Mouse (Mus musculus) forebrain, embryonic 15.5 days (tissue): ENCODE results near the gene Adam23. TPM values are rescaled to one million over a fixed set of nuclear protein-coding genes. Genes with fewer than 3 reads are reported as not detected.
A peak's percentile ranks its signal among the peaks of the same experiment; 100 is the strongest.

ENCODE experiments used
- ATAC-seq: fragments of 200-750 bp; cut with Nextera tagmentation; replicated peaks from 2 replicates; pipeline ENCODE4 v1.8.0; 2017; ENCODE audit warnings: mild to moderate bottlenecking, moderate TSS enrichment, moderate library complexity
- H3K27ac ChIP-seq: fragments of 300-500 bp; sonication (generic); replicated peaks from 2 replicates; pipeline ENCODE4 v1.5.1; 2015; ENCODE audit warnings: mild to moderate bottlenecking, inconsistent platforms
- H3K27me3 ChIP-seq: fragments of 300-500 bp; sonication (generic); 2 replicates; pipeline ENCODE4 v1.6.1; 2015; ENCODE audit warnings: inconsistent platforms
- H3K36me3 ChIP-seq: fragments of 300-500 bp; sonication (generic); 2 replicates; pipeline ENCODE4 v1.6.1; 2015; ENCODE audit warnings: mild to moderate bottlenecking, inconsistent platforms
- H3K4me1 ChIP-seq: fragments of 300-500 bp; sonication (generic); 2 replicates; pipeline ENCODE4 v1.6.1; 2015; ENCODE audit warnings: inconsistent platforms
- H3K4me2 ChIP-seq: fragments of 300-500 bp; sonication (generic); replicated peaks from 2 replicates; pipeline ENCODE4 v1.6.1; 2015; ENCODE audit warnings: mild to moderate bottlenecking, inconsistent platforms
- H3K4me3 ChIP-seq: fragments of 300-500 bp; sonication (generic); 2 replicates; pipeline ENCODE4 v1.5.1; 2015; ENCODE audit warnings: mild to moderate bottlenecking, inconsistent platforms
- H3K9ac ChIP-seq: fragments of 300-500 bp; sonication (generic); replicated peaks from 2 replicates; pipeline ENCODE4 v1.6.1; 2015; ENCODE audit warnings: mild to moderate bottlenecking, inconsistent platforms
- H3K9me3 ChIP-seq: fragments of 300-500 bp; sonication (generic); 2 replicates; pipeline ENCODE4 v1.6.1; 2016; ENCODE audit warnings: inconsistent platforms
- WGBS: fragments of 180-500 bp; shearing (Covaris S2); methylation state at CpG from one replicate; pipeline ENCODE4 v1.1.7; 2015; ENCODE audit warnings: mixed read lengths; 5-methylcytosine and 5-hydroxymethylcytosine counted together
- polyA plus RNA-seq: library from polyadenylated mRNA; unstranded; fragments of >200 nt; fragmentation: Nextera tagmentation; extraction: Ambion mirVana; gene quantifications from 2 replicates; pipeline ENCODE4 v1.2.1, GENCODE M21; 2015

The Adam23 gene
- polyA plus RNA-seq, 1 experiment from 2014 or later = 10.6 TPM

- no peak overlapping the region for H3K9ac ChIP-seq
- H3K27ac ChIP-seq = no peak overlapping the region
- H3K4me1 ChIP-seq = no peaks in the 10 kb centered on the region
- H3K27me3 ChIP-seq = no peaks in the 10 kb centered on the region
- H3K36me3 ChIP-seq = no peaks in the 10 kb centered on the region
- no peak overlapping the region for H3K4me2 ChIP-seq
- H3K9me3 ChIP-seq = no peaks in the 10 kb centered on the region
- ATAC-seq = no peak
- WGBS = 90% methylated on average over 2 of the region's 2 CpGs
- no peak overlapping the region for H3K4me3 ChIP-seq
These were observed 41.0 kb downstream of the Adam23 start for GRCm38 (mm10) chr1:63486646-63487045.

GRCm38 (mm10) chr1:63491001-63491400 lies 45.3 kb downstream of the Adam23 start:
- Histone ChIP-seq H3K4me2 (no peak overlapping the region), H3K27me3 (no peaks in the 10 kb centered on the region), H3K9ac (no peak overlapping the region), H3K9me3 (no peaks in the 10 kb centered on the region), H3K4me1 (no peaks in the 10 kb centered on the region), H3K27ac (no peak overlapping the region), H3K4me3 (no peak overlapping the region), H3K36me3 (no peaks in the 10 kb centered on the region)
- WGBS = 63% methylated on average over 1 of the region's 1 CpGs
- no peak for ATAC-seq

GRCm38 (mm10) chr1:63493325-63493724 lies 47.6 kb downstream of the Adam23 start:
- Histone ChIP-seq H3K9ac (no peak overlapping the region), H3K36me3 (no peaks in the 10 kb centered on the region), H3K9me3 (no peaks in the 10 kb centered on the region), H3K27me3 (no peaks in the 10 kb centered on the region), H3K27ac (no peak overlapping the region), H3K4me3 (no peak overlapping the region), H3K4me2 (no peak overlapping the region), H3K4me1 (no peaks in the 10 kb centered on the region)
- ATAC-seq = no peak
- WGBS = 78% methylated on average over 5 of the region's 5 CpGs

GRCm38 (mm10) chr1:63507386-63507785 lies 61.7 kb downstream of the Adam23 start:
- no peak overlapping the region for H3K4me3 ChIP-seq
- no peak for ATAC-seq
- no peaks in the 10 kb centered on the region for H3K36me3 ChIP-seq
- 85% methylated on average over 4 of the region's 4 CpGs for WGBS
- H3K9ac ChIP-seq = no peak overlapping the region
- no peak overlapping the region for H3K4me2 ChIP-seq
- no peaks in the 10 kb centered on the region for H3K4me1 ChIP-seq
- no peaks in the 10 kb centered on the region for H3K9me3 ChIP-seq
- no peaks in the 10 kb centered on the region for H3K27me3 ChIP-seq
- H3K27ac ChIP-seq = no peak overlapping the region

GRCm38 (mm10) chr1:63508801-63509200 lies 63.1 kb downstream of the Adam23 start:
- no peak overlapping the region for H3K27ac ChIP-seq

GRCm38 (mm10) chr1:63511416-63511815 lies 65.7 kb downstream of the Adam23 start:
- no peaks in the 10 kb centered on the region for H3K4me1 ChIP-seq
- no peak for ATAC-seq
- 94% methylated on average over 3 of the region's 3 CpGs for WGBS
- no peaks in the 10 kb centered on the region for H3K36me3 ChIP-seq
- no peak overlapping the region for H3K27ac ChIP-seq
- H3K4me2 ChIP-seq = no peak overlapping the region
- H3K27me3 ChIP-seq = no peaks in the 10 kb centered on the region
- H3K4me3 ChIP-seq = no peak overlapping the region
- no peak overlapping the region for H3K9ac ChIP-seq
- H3K9me3 ChIP-seq = no peaks in the 10 kb centered on the region

More at GRCm38 (mm10) chr1:63508801-63509200, 63.1 kb downstream of the Adam23 start:
- ATAC-seq = no peak
- H3K36me3 ChIP-seq = no peaks in the 10 kb centered on the region
- H3K27me3 ChIP-seq = no peaks in the 10 kb centered on the region
- H3K9ac ChIP-seq = no peak overlapping the region
- no peaks in the 10 kb centered on the region for H3K4me1 ChIP-seq
- no peak overlapping the region for H3K4me2 ChIP-seq
- WGBS = 53% methylated on average over 4 of the region's 4 CpGs
- no peak overlapping the region for H3K4me3 ChIP-seq
- H3K9me3 ChIP-seq = no peaks in the 10 kb centered on the region

GRCm38 (mm10) chr1:63517800-63518199 lies 72.1 kb downstream of the Adam23 start:
- WGBS = 79% methylated on average over 11 of the region's 11 CpGs
- H3K9ac ChIP-seq = no peak overlapping the region
- no peak overlapping the region for H3K4me2 ChIP-seq
- H3K27ac ChIP-seq = no peak overlapping the region
- no peak overlapping the region for H3K4me3 ChIP-seq
- ATAC-seq = no peak
- H3K9me3 ChIP-seq = no peaks in the 10 kb centered on the region
- H3K4me1 ChIP-seq = no peaks in the 10 kb centered on the region
- no peaks in the 10 kb centered on the region for H3K36me3 ChIP-seq
- no peaks in the 10 kb centered on the region for H3K27me3 ChIP-seq

GRCm38 (mm10) chr1:63518814-63519213 lies 73.1 kb downstream of the Adam23 start:
- no peak overlapping the region for H3K4me2 ChIP-seq
- H3K27ac ChIP-seq = no peak overlapping the region
- no peaks in the 10 kb centered on the region for H3K36me3 ChIP-seq
- no peak for ATAC-seq
- H3K27me3 ChIP-seq = no peaks in the 10 kb centered on the region
- H3K4me3 ChIP-seq = no peak overlapping the region
- 82% methylated on average over 5 of the region's 5 CpGs for WGBS
- H3K9me3 ChIP-seq = no peaks in the 10 kb centered on the region
- H3K4me1 ChIP-seq = no peaks in the 10 kb centered on the region
- no peak overlapping the region for H3K9ac ChIP-seq

- no peak for ATAC-seq
- Histone ChIP-seq H3K36me3 (no peaks in the 10 kb centered on the region), H3K27me3 (no peaks in the 10 kb centered on the region), H3K27ac (no peak overlapping the region), H3K9ac (no peak overlapping the region), H3K9me3 (no peaks in the 10 kb centered on the region), H3K4me3 (no peak overlapping the region), H3K4me1 (no peaks in the 10 kb centered on the region), H3K4me2 (no peak overlapping the region)
- WGBS = 73% methylated on average over 9 of the region's 9 CpGs
These were observed 84.2 kb downstream of the Adam23 start for GRCm38 (mm10) chr1:63529901-63530300.

- no peak overlapping the region for H3K27ac ChIP-seq
- no peak for ATAC-seq
- 70% methylated on average over 6 of the region's 6 CpGs for whole genome bisulfite sequencing
These were observed 88.7 kb downstream of the Adam23 start for GRCm38 (mm10) chr1:63534271-63534827.

GRCm38 (mm10) chr1:63539884-63540613 lies 94.4 kb downstream of the Adam23 start:
- H3K27me3 ChIP-seq = no peaks in the 10 kb centered on the region
- peak overlapping the region; percentile 21; the same call in 1 of the 2 replicates for H3K4me3 ChIP-seq
- H3K36me3 ChIP-seq = no peaks in the 10 kb centered on the region
- peaks cover 9% of the 10 kb centered on the region for H3K4me1 ChIP-seq
- 7% methylated on average over 14 of the region's 14 CpGs for WGBS
- no peak overlapping the region for H3K27ac ChIP-seq
- no peaks in the 10 kb centered on the region for H3K9me3 ChIP-seq
- 0 out of 2 replicates have a peak overlapping the region, but pooled peaks have one; percentile 13 for H3K9ac ChIP-seq
- ATAC-seq = peak; percentile 85
- peak overlapping the region; percentile 38 for H3K4me2 ChIP-seq

More at GRCm38 (mm10) chr1:63534271-63534827, 88.7 kb downstream of the Adam23 start:
- Histone ChIP-seq H3K9ac (no peak overlapping the region), H3K4me1 (no peaks in the 10 kb centered on the region; the same call in 1 of the 2 replicates), H3K36me3 (no peaks in the 10 kb centered on the region), H3K27me3 (no peaks in the 10 kb centered on the region), H3K4me3 (no peak overlapping the region), H3K9me3 (no peaks in the 10 kb centered on the region), H3K4me2 (no peak overlapping the region)

GRCm38 (mm10) chr1:63544122-63544521 lies 98.4 kb downstream of the Adam23 start:
- H3K4me3 ChIP-seq = no peak overlapping the region
- H3K4me1 ChIP-seq = peaks cover 9% of the 10 kb centered on the region
- ATAC-seq = no peak
- no peaks in the 10 kb centered on the region for H3K36me3 ChIP-seq
- H3K27me3 ChIP-seq = no peaks in the 10 kb centered on the region
- no peak overlapping the region for H3K9ac ChIP-seq
- WGBS = 62% methylated on average over 2 of the region's 2 CpGs
- no peak overlapping the region for H3K4me2 ChIP-seq
- H3K9me3 ChIP-seq = no peaks in the 10 kb centered on the region
- no peak overlapping the region for H3K27ac ChIP-seq
